Mouse (Mus musculus) limb, embryonic 11.5 days (tissue): ENCODE measurements around the gene Spata32. TPM values are rescaled to one million over a fixed set of nuclear protein-coding genes. Genes with fewer than 3 reads are reported as not detected.

Source experiments
- ATAC-seq: fragments of 200-750 bp; cut with Nextera tagmentation; 2 replicates; pipeline ENCODE4 v1.8.0; 2017; ENCODE audit warnings: low read depth; ENCODE audit not compliant: insufficient number of reproducible peaks, low FRiP score, low TSS enrichment
- DNase-seq: peaks from one replicate; pipeline ENCODE4 v3.0.0-alpha.2; 2015; ENCODE audit warnings: low spot score
- H3K27ac ChIP-seq: fragments of 300-500 bp; sonication (generic); replicated peaks from 2 replicates; pipeline ENCODE4 v1.5.1; 2014; ENCODE audit warnings: low read depth, mild to moderate bottlenecking, low read length
- H3K27me3 ChIP-seq: fragments of 300-500 bp; sonication (generic); 2 replicates; pipeline ENCODE4 v1.6.1; 2014; ENCODE audit warnings: mild to moderate bottlenecking, low read length, mixed read lengths; ENCODE audit not compliant: control insufficient read depth, insufficient read depth
- H3K36me3 ChIP-seq: fragments of 300-500 bp; sonication (generic); 2 replicates; pipeline ENCODE4 v1.6.1; 2014; ENCODE audit warnings: mild to moderate bottlenecking, low read length, moderate library complexity, mixed read lengths; ENCODE audit not compliant: control insufficient read depth, insufficient read depth
- H3K4me1 ChIP-seq: fragments of 300-500 bp; sonication (generic); 2 replicates; pipeline ENCODE4 v1.6.1; 2014; ENCODE audit warnings: low read length, mixed read lengths; ENCODE audit not compliant: control insufficient read depth, insufficient read depth
- H3K4me2 ChIP-seq: fragments of 300-500 bp; sonication (generic); 2 replicates; pipeline ENCODE4 v1.6.1; 2014; ENCODE audit warnings: low read depth, mild to moderate bottlenecking, moderate library complexity; ENCODE audit not compliant: severe bottlenecking
- H3K4me3 ChIP-seq: fragments of 300-500 bp; sonication (generic); 2 replicates; pipeline ENCODE4 v1.5.1; 2014; ENCODE audit warnings: low read depth, low read length
- H3K9ac ChIP-seq: fragments of 300-500 bp; sonication (generic); 2 replicates; pipeline ENCODE4 v1.6.1; 2014; ENCODE audit warnings: mild to moderate bottlenecking, low read length
- H3K9me3 ChIP-seq: fragments of 300-500 bp; sonication (generic); 2 replicates; pipeline ENCODE4 v1.6.1; 2016; ENCODE audit warnings: low read length; ENCODE audit not compliant: control insufficient read depth
- WGBS: fragments of 180-500 bp; shearing (Covaris S2); extraction: QIAGEN DNeasy Blood & Tissue Kit; methylation state at CpG from one replicate; pipeline ENCODE4 v1.1.7; 2014; 5-methylcytosine and 5-hydroxymethylcytosine counted together
- polyA plus RNA-seq: library from polyadenylated mRNA; unstranded; fragments of >200 nt; fragmentation: Nextera tagmentation; extraction: Ambion mirVana; gene quantifications from 2 replicates; pipeline ENCODE4 v1.2.1, GENCODE M21; 2014

Spata32 gene
- polyA plus RNA-seq, 1 experiment from 2014 or later: not detected

- 94% methylated on average over 11 of the region's 11 CpGs for WGBS
- Histone ChIP-seq H3K27ac (no peak overlapping the region), H3K27me3 (peaks cover 42% of the 10 kb centered on the region), H3K9me3 (no peaks in the 10 kb centered on the region), H3K9ac (no peak overlapping the region), H3K4me1 (peaks cover 11% of the 10 kb centered on the region; the same call in 1 of the 2 replicates), H3K4me3 (no peak overlapping the region), H3K36me3 (no peaks in the 10 kb centered on the region), H3K4me2 (no peak overlapping the region)
- no peak for ATAC-seq
- DNase-seq: no peak
Observed at GRCm38 (mm10) chr11:103173771-103174344, 44.4 kb downstream of the Spata32 start.

GRCm38 (mm10) chr11:103173041-103173770 is 45.0 kb downstream of the Spata32 start:
- peaks cover 42% of the 10 kb centered on the region for H3K27me3 ChIP-seq
- no peak overlapping the region for H3K9ac ChIP-seq
- H3K4me2 ChIP-seq: no peak overlapping the region
- H3K27ac ChIP-seq: no peak overlapping the region
- ATAC-seq (no peak), DNase-seq (no peak)
- no peaks in the 10 kb centered on the region for H3K9me3 ChIP-seq
- H3K4me3 ChIP-seq: no peak overlapping the region
- WGBS: 82% methylated on average over 7 of the region's 7 CpGs
- peaks cover 11% of the 10 kb centered on the region; the same call in 1 of the 2 replicates for H3K4me1 ChIP-seq
- H3K36me3 ChIP-seq: no peaks in the 10 kb centered on the region

GRCm38 (mm10) chr11:103172392-103173040 is 45.7 kb downstream of the Spata32 start:
- H3K9me3 ChIP-seq: no peaks in the 10 kb centered on the region
- H3K4me3 ChIP-seq: no peak overlapping the region
- no peak for DNase-seq
- ATAC-seq: no peak
- no peaks in the 10 kb centered on the region for H3K36me3 ChIP-seq
- 60% methylated on average over 6 of the region's 6 CpGs for WGBS
- no peak overlapping the region for H3K27ac ChIP-seq
- H3K4me1 ChIP-seq: peaks cover 11% of the 10 kb centered on the region; the same call in 1 of the 2 replicates
- no peak overlapping the region for H3K4me2 ChIP-seq
- H3K27me3 ChIP-seq: peaks cover 42% of the 10 kb centered on the region
- no peak overlapping the region for H3K9ac ChIP-seq

DNA sequence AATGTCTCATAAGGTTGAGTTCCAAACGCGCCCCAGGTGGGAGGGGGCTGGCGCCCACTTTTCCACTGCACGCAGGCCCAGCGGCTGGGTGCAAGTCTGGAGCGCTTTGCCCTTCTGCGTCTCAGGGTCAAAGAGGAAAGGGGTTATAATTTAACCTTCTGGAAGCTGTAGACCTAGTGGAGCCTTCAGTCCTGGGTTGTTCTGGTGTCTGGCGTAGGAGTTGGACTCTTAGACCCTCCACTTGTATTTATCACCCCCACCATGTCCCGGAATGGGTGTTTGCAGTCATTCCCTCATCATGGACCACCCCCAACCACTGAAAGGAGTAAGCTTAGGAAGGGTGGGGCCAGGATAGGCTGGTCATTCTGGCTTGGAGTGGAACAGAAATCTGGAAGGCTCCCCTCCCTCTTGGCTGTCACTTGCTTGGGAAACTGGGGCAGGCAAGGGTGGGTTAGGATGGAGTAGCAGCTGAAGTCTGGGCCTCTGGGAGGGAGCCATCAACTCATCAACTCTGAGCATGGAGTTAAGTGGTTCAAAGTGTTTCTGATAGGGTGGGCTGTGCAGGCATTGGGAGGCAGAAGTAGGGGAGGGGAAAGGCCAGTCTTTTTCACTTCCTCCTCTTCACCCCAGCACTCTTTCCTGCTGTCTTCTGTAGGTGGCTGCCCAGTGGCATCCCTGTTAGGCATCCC is 46.4 kb downstream of the Spata32 start:
- 54% methylated on average over 9 of the region's 9 CpGs for WGBS
- Histone ChIP-seq H3K4me2 (no peak overlapping the region), H3K27ac (no peak overlapping the region), H3K4me1 (peaks cover 11% of the 10 kb centered on the region; the same call in 1 of the 2 replicates), H3K27me3 (peaks cover 42% of the 10 kb centered on the region), H3K36me3 (no peaks in the 10 kb centered on the region), H3K9me3 (no peaks in the 10 kb centered on the region), H3K4me3 (no peak overlapping the region), H3K9ac (no peak overlapping the region)
- no peak for ATAC-seq
- DNase-seq: no peak

DNA sequence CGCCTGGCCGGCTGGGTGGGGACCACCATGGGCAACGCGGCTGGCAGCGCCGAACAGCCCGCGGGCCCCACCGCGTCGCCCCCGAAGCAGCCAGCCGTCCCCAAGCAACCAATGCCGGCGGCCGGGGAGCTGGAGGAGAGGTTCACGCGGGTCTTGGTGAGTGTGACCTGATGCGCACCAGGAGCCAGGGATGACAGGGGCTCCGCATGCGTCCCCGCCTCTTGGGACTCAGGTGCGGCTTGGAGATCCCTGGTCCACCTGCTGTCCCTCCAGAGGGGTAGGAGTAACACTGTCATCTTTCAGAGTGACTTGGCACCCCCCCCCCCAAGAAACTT is 47.0 kb downstream of the Spata32 start:
- H3K4me2 ChIP-seq: peak overlapping the region; percentile 96
- no peak overlapping the region for H3K27ac ChIP-seq
- H3K4me1 ChIP-seq: peaks cover 11% of the 10 kb centered on the region; the same call in 1 of the 2 replicates
- no peaks in the 10 kb centered on the region for H3K36me3 ChIP-seq
- no peaks in the 10 kb centered on the region for H3K9me3 ChIP-seq
- peaks cover 42% of the 10 kb centered on the region for H3K27me3 ChIP-seq
- DNase-seq: peak; percentile 36
- ATAC-seq: no peak
- 2% methylated on average over 23 of the region's 23 CpGs for WGBS
- no peak overlapping the region for H3K9ac ChIP-seq
- H3K4me3 ChIP-seq: peak overlapping the region; percentile 52

GRCm38 (mm10) chr11:103170494-103171285 is 47.5 kb downstream of the Spata32 start, which contains the start of gene Fmnl1:
Gene Fmnl1, plus strand, starts transcription at chr11:103171107.
- peaks cover 42% of the 10 kb centered on the region for H3K27me3 ChIP-seq
- WGBS: 2% methylated on average over 73 of the region's 84 CpGs

DNA sequence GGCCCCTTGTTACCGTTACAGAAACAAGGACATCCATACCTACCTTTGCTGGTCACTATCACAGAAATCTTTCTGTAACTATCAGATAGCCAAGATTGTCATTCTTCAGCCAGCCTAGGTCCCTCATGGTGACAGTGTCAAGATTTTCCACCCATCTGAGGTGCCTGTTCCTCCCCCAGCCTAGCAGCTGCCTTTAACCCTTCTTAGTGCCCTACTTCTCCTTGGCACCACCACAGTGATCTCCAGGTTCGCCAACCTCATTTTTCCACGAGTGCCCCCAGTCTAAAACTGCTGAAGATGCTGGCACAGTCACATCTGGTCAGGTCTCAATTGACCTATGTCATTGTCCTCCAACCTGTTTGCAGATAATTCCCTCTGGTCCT is 48.1 kb downstream of the Spata32 start:
- H3K36me3 ChIP-seq: no peaks in the 10 kb centered on the region
- no peaks in the 10 kb centered on the region for H3K9me3 ChIP-seq
- WGBS: 55% methylated on average over 3 of the region's 3 CpGs
- peak overlapping the region; percentile 96; the same call in 1 of the 2 replicates for H3K4me2 ChIP-seq
- no peak for DNase-seq
- no peak overlapping the region for H3K9ac ChIP-seq
- no peak overlapping the region; the same call in 1 of the 2 replicates for H3K4me3 ChIP-seq
- ATAC-seq: no peak
- peaks cover 11% of the 10 kb centered on the region; the same call in 1 of the 2 replicates for H3K4me1 ChIP-seq
- H3K27me3 ChIP-seq: peaks cover 42% of the 10 kb centered on the region
- H3K27ac ChIP-seq: no peak overlapping the region

More at GRCm38 (mm10) chr11:103170494-103171285, 47.5 kb downstream of the Spata32 start, which contains the start of gene Fmnl1:
- peaks cover 11% of the 10 kb centered on the region; the same call in 1 of the 2 replicates for H3K4me1 ChIP-seq
- no peaks in the 10 kb centered on the region for H3K36me3 ChIP-seq
- no peaks in the 10 kb centered on the region for H3K9me3 ChIP-seq
- ATAC-seq (no peak), DNase-seq (peak; percentile 41)
- peak within 1 kb of the TSS; percentile 52 for H3K4me3 ChIP-seq
- H3K9ac ChIP-seq: peak within 1 kb of the TSS; percentile 27; the same call in 1 of the 2 replicates
- peak within 1 kb of the TSS; percentile 96 for H3K4me2 ChIP-seq
- no peak within 1 kb of the TSS for H3K27ac ChIP-seq
